Mouse (Mus musculus) spleen, postnatal 36 days (tissue): ENCODE data around the gene Atp2a3.
A peak's percentile ranks its signal among the peaks of the same experiment; 100 is the strongest.

ENCODE experiments used
- DNase-seq, 2 experiments: peaks; one replicate each; pipeline ENCODE4 v3.0.0; 2022; ENCODE audit warnings: low spot score in 2 of 2, mixed read lengths in 1 of 2

Gene Atp2a3

GRCm38 (mm10) chr11:73036889-73037288 is 75.9 kb downstream of the Atp2a3 start:
- no peak for DNase-seq

GRCm38 (mm10) chr11:73037691-73038090 is 76.7 kb downstream of the Atp2a3 start:
- DNase-seq: no peak

DNA sequence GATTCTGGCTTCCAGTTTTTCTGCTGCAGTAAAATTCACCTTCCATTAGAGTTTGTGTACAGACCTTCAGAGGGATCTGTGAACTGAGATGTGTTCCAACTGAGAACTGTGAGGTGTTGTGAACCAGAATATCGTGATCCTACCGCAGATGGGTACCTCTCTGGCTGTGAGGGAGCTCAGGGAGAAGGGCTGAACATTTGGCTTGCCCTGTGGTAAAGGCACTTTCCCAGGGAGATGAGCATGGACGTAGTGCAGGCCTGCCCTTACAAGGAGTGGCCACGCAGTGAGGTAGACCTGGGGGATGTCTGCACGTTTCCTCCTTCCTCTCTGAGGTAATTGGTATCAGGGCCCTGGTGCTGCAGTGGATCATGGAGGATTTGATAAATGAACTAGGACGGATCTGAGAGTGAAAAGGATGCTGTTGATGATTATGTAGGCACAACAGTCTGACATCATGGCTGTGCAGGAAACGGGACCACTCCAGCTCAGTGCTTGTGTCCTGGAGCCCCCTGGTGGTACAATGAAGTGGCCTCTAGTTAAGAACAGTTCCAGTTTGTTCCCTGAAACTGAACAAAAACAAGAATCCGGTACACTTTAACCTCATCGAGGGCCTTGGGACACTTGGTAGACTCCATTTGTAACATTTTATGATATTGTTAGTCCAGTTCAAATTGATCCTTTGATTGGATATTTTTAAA is 78.3 kb downstream of the Atp2a3 start:
- DNase-seq: peak; percentile 52 to 53
